Mouse (Mus musculus) limb, embryonic 11.5 days (tissue): ENCODE measurements around the gene Alk. TPM values are rescaled to one million over a fixed set of nuclear protein-coding genes. Genes with fewer than 3 reads are reported as not detected.

Experiments used
- ATAC-seq: fragments of 200-750 bp; cut with Nextera tagmentation; 2 replicates; pipeline ENCODE4 v1.8.0; 2017; ENCODE audit warnings: low read depth; ENCODE audit not compliant: insufficient number of reproducible peaks, low FRiP score, low TSS enrichment
- DNase-seq: peaks from one replicate; pipeline ENCODE4 v3.0.0-alpha.2; 2015; ENCODE audit warnings: low spot score
- H3K27ac ChIP-seq: fragments of 300-500 bp; sonication (generic); replicated peaks from 2 replicates; pipeline ENCODE4 v1.5.1; 2014; ENCODE audit warnings: low read depth, mild to moderate bottlenecking, low read length
- H3K27me3 ChIP-seq: fragments of 300-500 bp; sonication (generic); 2 replicates; pipeline ENCODE4 v1.6.1; 2014; ENCODE audit warnings: mild to moderate bottlenecking, low read length, mixed read lengths; ENCODE audit not compliant: control insufficient read depth, insufficient read depth
- H3K36me3 ChIP-seq: fragments of 300-500 bp; sonication (generic); 2 replicates; pipeline ENCODE4 v1.6.1; 2014; ENCODE audit warnings: mild to moderate bottlenecking, low read length, moderate library complexity, mixed read lengths; ENCODE audit not compliant: control insufficient read depth, insufficient read depth
- H3K4me1 ChIP-seq: fragments of 300-500 bp; sonication (generic); 2 replicates; pipeline ENCODE4 v1.6.1; 2014; ENCODE audit warnings: low read length, mixed read lengths; ENCODE audit not compliant: control insufficient read depth, insufficient read depth
- H3K4me2 ChIP-seq: fragments of 300-500 bp; sonication (generic); 2 replicates; pipeline ENCODE4 v1.6.1; 2014; ENCODE audit warnings: low read depth, mild to moderate bottlenecking, moderate library complexity; ENCODE audit not compliant: severe bottlenecking
- H3K4me3 ChIP-seq: fragments of 300-500 bp; sonication (generic); 2 replicates; pipeline ENCODE4 v1.5.1; 2014; ENCODE audit warnings: low read depth, low read length
- H3K9ac ChIP-seq: fragments of 300-500 bp; sonication (generic); 2 replicates; pipeline ENCODE4 v1.6.1; 2014; ENCODE audit warnings: mild to moderate bottlenecking, low read length
- H3K9me3 ChIP-seq: fragments of 300-500 bp; sonication (generic); 2 replicates; pipeline ENCODE4 v1.6.1; 2016; ENCODE audit warnings: low read length; ENCODE audit not compliant: control insufficient read depth
- WGBS: fragments of 180-500 bp; shearing (Covaris S2); extraction: QIAGEN DNeasy Blood & Tissue Kit; methylation state at CpG from one replicate; pipeline ENCODE4 v1.1.7; 2014; 5-methylcytosine and 5-hydroxymethylcytosine counted together
- polyA plus RNA-seq: library from polyadenylated mRNA; unstranded; fragments of >200 nt; fragmentation: Nextera tagmentation; extraction: Ambion mirVana; gene quantifications from 2 replicates; pipeline ENCODE4 v1.2.1, GENCODE M21; 2014

The Alk gene
- polyA plus RNA-seq, 1 experiment from 2014 or later, result 0.05 TPM

- H3K4me1 ChIP-seq, result no peaks in the 10 kb centered on the region
Observed at GRCm38 (mm10) chr17:71986456-71986855, 618.0 kb downstream of the Alk start.

GRCm38 (mm10) chr17:71981177-71981576 is 623.2 kb downstream of the Alk start:
- no peak for DNase-seq

More at GRCm38 (mm10) chr17:71986456-71986855, 618.0 kb downstream of the Alk start:
- no peak overlapping the region for H3K27ac ChIP-seq
- WGBS, result 48% methylated on average over 9 of the region's 9 CpGs
- ATAC-seq (no peak), DNase-seq (no peak)
- H3K27me3 ChIP-seq, result no peaks in the 10 kb centered on the region
- H3K36me3 ChIP-seq, result no peaks in the 10 kb centered on the region
- H3K9ac ChIP-seq, result no peak overlapping the region
- no peak overlapping the region for H3K4me3 ChIP-seq
- H3K4me2 ChIP-seq, result no peak overlapping the region
- H3K9me3 ChIP-seq, result no peaks in the 10 kb centered on the region

GRCm38 (mm10) chr17:71980518-71981145 is 623.8 kb downstream of the Alk start:
- H3K4me3 ChIP-seq, result no peak overlapping the region
- no peaks in the 10 kb centered on the region for H3K9me3 ChIP-seq
- peak; percentile 74 for ATAC-seq
- DNase-seq, result no peak
- no peak overlapping the region for H3K4me2 ChIP-seq
- no peaks in the 10 kb centered on the region for H3K4me1 ChIP-seq
- H3K27ac ChIP-seq, result no peak overlapping the region
- H3K27me3 ChIP-seq, result no peaks in the 10 kb centered on the region
- no peaks in the 10 kb centered on the region for H3K36me3 ChIP-seq
- no peak overlapping the region for H3K9ac ChIP-seq
- WGBS, result 42% methylated on average over 3 of the region's 3 CpGs

More at GRCm38 (mm10) chr17:71981177-71981576, 623.2 kb downstream of the Alk start:
- no peaks in the 10 kb centered on the region for H3K9me3 ChIP-seq
- no peak overlapping the region for H3K9ac ChIP-seq
- 79% methylated on average over 4 of the region's 4 CpGs for WGBS
- no peak overlapping the region for H3K4me2 ChIP-seq
- no peaks in the 10 kb centered on the region for H3K27me3 ChIP-seq
- H3K4me3 ChIP-seq, result no peak overlapping the region
- no peak overlapping the region for H3K27ac ChIP-seq
- no peaks in the 10 kb centered on the region for H3K4me1 ChIP-seq
- no peaks in the 10 kb centered on the region for H3K36me3 ChIP-seq
- no peak for ATAC-seq

- Histone ChIP-seq H3K27me3 (no peaks in the 10 kb centered on the region), H3K36me3 (no peaks in the 10 kb centered on the region), H3K4me2 (no peak overlapping the region), H3K27ac (no peak overlapping the region), H3K4me3 (no peak overlapping the region), H3K4me1 (no peaks in the 10 kb centered on the region), H3K9me3 (no peaks in the 10 kb centered on the region), H3K9ac (no peak overlapping the region)
- 88% methylated on average over 8 of the region's 8 CpGs for WGBS
- DNase-seq (no peak), ATAC-seq (no peak)
Observed at GRCm38 (mm10) chr17:71979137-71979536, 625.3 kb downstream of the Alk start.

GRCm38 (mm10) chr17:71976661-71977060 is 627.8 kb downstream of the Alk start:
- Histone ChIP-seq H3K4me1 (no peaks in the 10 kb centered on the region), H3K36me3 (no peaks in the 10 kb centered on the region), H3K4me3 (no peak overlapping the region), H3K27me3 (no peaks in the 10 kb centered on the region), H3K4me2 (no peak overlapping the region), H3K27ac (no peak overlapping the region), H3K9me3 (no peaks in the 10 kb centered on the region), H3K9ac (no peak overlapping the region)
- WGBS, result 84% methylated on average over 4 of the region's 4 CpGs
- no peak for DNase-seq
- ATAC-seq, result no peak

- Histone ChIP-seq H3K4me1 (no peaks in the 10 kb centered on the region), H3K36me3 (no peaks in the 10 kb centered on the region), H3K27me3 (no peaks in the 10 kb centered on the region), H3K4me3 (no peak overlapping the region), H3K27ac (no peak overlapping the region), H3K9ac (no peak overlapping the region), H3K4me2 (no peak overlapping the region), H3K9me3 (no peaks in the 10 kb centered on the region)
- ATAC-seq (no peak), DNase-seq (no peak)
- 83% methylated on average over 7 of the region's 7 CpGs for WGBS
Observed at GRCm38 (mm10) chr17:71973704-71974103, 630.7 kb downstream of the Alk start.

GRCm38 (mm10) chr17:71967356-71967755 is 637.1 kb downstream of the Alk start:
- no peaks in the 10 kb centered on the region for H3K27me3 ChIP-seq
- H3K27ac ChIP-seq, result no peak overlapping the region
- no peaks in the 10 kb centered on the region for H3K36me3 ChIP-seq
- H3K4me1 ChIP-seq, result no peaks in the 10 kb centered on the region
- no peak overlapping the region for H3K4me2 ChIP-seq
- no peaks in the 10 kb centered on the region for H3K9me3 ChIP-seq
- H3K4me3 ChIP-seq, result no peak overlapping the region
- no peak overlapping the region for H3K9ac ChIP-seq
- no peak for DNase-seq
- 85% methylated on average over 12 of the region's 12 CpGs for WGBS
- no peak for ATAC-seq

GRCm38 (mm10) chr17:71965733-71966606 is 638.5 kb downstream of the Alk start:
- 77% methylated on average over 9 of the region's 9 CpGs for WGBS
- Histone ChIP-seq H3K36me3 (no peaks in the 10 kb centered on the region), H3K4me3 (no peak overlapping the region), H3K27ac (no peak overlapping the region), H3K4me2 (no peak overlapping the region), H3K9me3 (no peaks in the 10 kb centered on the region), H3K4me1 (no peaks in the 10 kb centered on the region), H3K9ac (no peak overlapping the region), H3K27me3 (no peaks in the 10 kb centered on the region)
- DNase-seq (no peak), ATAC-seq (no peak)
